Mouse (Mus musculus) left cerebral cortex, adult 2 months (tissue): ENCODE data around the gene Smarcb1. TPM values are rescaled to one million over a fixed set of nuclear protein-coding genes. Genes with fewer than 3 reads are reported as not detected.

Experiments
- DNase-seq, 2 experiments: peaks; one replicate each; pipeline ENCODE4 v3.0.0; 2021 to 2022; ENCODE audit warnings: low spot score in 2 of 2, mixed read lengths in 1 of 2; ENCODE audit errors: extremely low spot score in 1 of 2
- H3K27ac ChIP-seq: fragments of 200-600 bp; 2 replicates; pipeline ENCODE4 v1.8.1; 2022
- H3K4me3 ChIP-seq: fragments of 200-600 bp; 2 replicates; pipeline ENCODE4 v1.8.1; 2022
- CTCF ChIP-seq: fragments of 200-600 bp; IDR thresholded peaks from 2 replicates; pipeline ENCODE4 v1.8.1; 2022; ENCODE audit warnings: antibody characterized with exemption, mild to moderate bottlenecking, moderate library complexity
- intact Hi-C: fragments of 180-260 bp; cut with DNase I; formaldehyde crosslinking; loops from one replicate; pipeline ENCODE4 v1.15.1; 2025
- total RNA-seq, 2 experiments: library from RNA; stranded (reverse); gene quantifications; 2 replicates each; pipeline ENCODE4 v1.2.3; 2021

The Smarcb1 gene
- total RNA-seq, 2 experiments from 2014 or later, result 75.8 to 78.2 TPM

DNA sequence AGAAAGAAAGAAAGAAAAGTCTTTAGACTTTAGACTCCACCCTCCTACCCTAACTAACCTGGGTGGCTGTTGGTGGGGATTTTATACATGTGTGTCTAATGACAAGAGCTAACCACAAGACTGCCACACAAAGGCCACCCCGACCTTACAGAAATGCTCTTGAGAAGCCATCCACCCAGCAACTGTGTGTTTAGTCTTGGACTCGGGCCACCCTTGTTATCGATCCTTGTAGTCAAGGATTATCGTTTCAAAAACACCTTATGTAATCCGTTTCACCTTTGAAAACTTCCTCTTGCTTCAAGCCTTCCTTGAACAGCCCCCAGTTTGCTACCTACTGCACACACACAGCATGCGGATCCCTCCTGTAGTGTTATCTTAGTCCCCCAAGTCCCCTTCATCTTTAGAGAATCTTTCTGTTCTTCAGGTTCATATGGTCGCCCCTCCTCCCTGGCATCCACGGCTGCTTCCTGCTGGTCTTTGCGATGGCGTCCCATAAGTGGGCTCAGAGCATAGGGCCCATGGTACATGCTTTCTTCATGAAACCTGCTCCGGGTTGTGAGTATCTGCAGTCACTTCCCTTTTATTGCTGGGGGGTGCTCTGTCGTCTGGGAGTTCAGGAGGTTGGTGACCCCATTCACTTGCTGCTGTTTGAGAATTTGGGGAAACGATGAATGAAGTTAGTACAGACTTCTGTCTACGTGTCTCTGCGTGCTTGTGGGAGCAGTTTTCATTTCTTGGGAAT is 21.5 kb upstream of the Smarcb1 start, which contains the start of gene Vpreb3:
Gene Vpreb3 (plus strand): TSS at position 322 of the 742 bp plus-strand sequence.
- DNase-seq, result no peak
- no peak within 1 kb of the TSS for H3K4me3 ChIP-seq
- intact Hi-C loops, result no loop called here
- H3K27ac ChIP-seq, result no peak within 1 kb of the TSS
- no peak for TF ChIP-seq CTCF

DNA sequence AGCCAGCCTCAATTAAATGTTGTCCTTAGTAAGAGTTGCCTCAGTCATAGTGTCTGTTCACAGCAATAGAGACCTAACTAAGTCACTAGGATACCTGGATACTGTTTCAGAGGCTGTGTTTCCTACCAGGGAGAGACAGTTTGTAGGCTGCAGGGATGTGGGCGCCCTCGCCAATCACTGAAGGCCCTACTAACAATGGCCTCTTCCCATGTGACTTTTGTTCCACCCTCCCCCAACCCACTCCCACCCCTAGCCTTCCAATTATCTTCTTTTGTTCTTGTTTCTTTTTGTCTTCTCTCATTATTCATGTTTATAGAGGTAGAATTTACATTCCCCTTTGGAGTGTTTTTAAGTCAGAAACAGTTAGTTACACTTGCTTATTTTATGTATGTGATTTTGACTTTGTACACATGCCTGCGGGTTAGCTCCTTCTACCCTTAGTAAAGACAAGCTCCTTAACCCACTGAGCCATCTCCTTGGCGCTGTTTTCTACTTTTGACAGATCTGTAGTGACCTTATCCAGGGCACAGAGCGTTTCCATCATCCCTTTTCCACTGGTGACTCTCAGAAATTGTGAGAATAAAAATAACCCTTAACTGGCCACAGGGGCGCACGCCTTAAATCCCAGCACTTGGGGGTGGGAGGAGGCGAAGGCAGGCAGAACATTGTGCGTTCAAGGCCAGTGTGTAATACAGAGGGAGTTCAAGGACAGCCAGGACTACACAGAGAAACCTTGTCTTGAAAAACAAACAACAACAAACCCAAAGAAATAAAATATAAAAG is 19.8 kb upstream of the Smarcb1 start:
- H3K4me3 ChIP-seq, result no peak overlapping the region
- TF ChIP-seq CTCF, result no peak
- no peak for DNase-seq
- no peak overlapping the region for H3K27ac ChIP-seq
- intact Hi-C loops, result no loop called here

DNA sequence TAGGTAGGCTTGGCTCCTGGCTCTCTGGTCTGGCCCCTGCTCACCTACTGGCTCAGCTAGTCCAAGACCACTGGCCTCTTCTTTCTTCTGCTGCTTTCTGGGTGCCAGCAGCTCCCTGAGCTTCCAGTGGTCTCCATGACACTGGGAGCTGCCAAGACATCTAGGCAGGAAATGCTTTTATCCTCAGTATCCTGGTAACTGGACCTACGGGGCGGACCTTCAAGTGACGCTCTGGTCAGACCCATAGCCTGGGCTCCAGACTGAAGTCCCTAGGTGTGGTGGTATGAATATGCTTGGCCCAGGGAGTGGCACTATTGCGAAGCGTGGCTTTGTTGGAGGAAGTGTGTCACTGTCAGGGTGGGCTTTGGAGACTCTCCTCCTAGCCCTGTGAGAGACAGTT is 19.1 kb upstream of the Smarcb1 start, which contains the start of gene Gm867:
Gene Gm867 (minus strand): TSS at position 153 of the 400 bp plus-strand sequence.
- no peak for TF ChIP-seq CTCF
- Histone ChIP-seq H3K4me3 (no peak within 1 kb of the TSS), H3K27ac (no peak within 1 kb of the TSS)
- intact Hi-C loops, result no loop called here
- DNase-seq, result no peak

DNA sequence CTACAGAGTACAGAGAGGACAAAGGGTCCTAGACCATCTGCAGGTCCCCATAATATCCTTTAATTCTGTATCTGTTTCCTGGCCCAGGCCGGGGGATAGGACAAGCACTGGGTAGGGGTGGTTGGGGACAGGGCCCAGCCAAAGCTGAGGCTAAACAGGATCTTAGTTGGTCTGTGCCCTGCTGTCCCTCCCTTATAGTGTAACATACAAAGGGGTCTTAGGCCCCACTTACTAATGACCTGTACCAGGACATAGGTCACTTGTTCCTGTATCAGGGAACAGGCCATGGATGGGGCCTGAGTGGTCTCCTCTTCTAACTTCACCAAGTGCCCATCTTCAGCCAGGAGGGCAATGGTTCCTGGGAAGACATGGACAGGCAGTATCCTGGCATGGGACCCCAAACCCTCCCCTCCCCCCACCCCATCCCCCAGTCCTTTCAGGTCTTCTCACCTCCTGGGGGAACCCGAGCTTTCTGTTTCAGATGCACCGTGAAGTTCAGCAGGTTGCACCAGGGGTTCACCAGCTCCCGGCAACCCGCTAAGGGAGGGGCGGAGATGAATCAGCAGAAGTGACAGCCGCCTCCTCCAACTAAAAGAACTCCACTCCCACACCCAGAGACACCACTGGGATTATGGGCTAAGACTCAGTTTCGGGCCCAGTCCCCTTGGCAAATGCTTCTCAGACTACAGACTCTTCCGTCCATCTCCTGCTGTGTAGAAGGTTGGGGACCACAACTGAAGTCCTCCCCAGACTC is 18.2 kb upstream of the Smarcb1 start:
- no peak for TF ChIP-seq CTCF
- intact Hi-C loops, result loop anchor here (5.0 kb wide), 1 partner anchor 42 kb away; no protein-coding TSS in a partner anchor
- no peak overlapping the region for H3K4me3 ChIP-seq
- no peak overlapping the region for H3K27ac ChIP-seq
- DNase-seq, result peak in 1 of 2 experiments; percentile 39

DNA sequence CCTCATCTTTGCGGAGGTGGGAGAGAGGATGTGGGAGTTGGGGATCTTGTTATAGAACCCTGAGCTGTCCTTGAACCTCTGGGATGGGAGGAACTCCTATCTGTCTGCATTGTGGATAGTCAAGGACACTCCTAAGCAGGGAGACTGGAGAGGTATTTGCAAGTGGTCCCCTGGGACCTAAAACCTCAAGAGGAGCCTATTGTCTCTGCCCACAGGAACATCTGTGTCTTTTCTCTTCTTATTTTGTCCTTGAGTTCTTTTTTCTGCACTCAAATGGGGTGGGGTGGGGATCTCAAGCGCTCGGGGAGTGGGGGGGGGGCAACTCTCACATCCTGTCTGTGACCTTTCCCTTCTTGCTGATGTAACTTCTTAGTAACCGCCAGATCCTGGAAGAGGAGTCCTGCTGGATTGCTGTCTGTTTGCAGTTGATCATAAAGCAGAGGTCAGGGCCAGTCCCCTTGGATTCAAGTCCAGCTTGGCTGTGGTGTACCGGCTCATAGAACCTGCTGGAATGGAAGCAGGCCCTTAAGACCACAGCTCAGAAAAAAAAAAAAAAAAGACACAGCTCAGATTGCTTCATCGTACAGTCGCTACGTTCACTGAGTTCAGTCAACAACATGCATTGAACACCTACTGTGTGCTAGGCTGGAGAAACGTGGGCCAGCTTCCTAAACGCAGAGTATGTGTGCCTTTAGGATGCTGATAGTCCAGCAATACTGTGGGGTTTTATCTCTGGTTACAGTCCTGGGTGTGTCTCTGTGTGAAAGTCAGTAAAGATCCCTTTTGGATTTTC is 16.6 kb upstream of the Smarcb1 start:
- H3K4me3 ChIP-seq, result peak overlapping the region; percentile 21; the same call in 1 of the 2 replicates
- DNase-seq, result no peak
- intact Hi-C loops, result loop anchor here (5.0 kb wide), 1 partner anchor 41 kb away; no protein-coding TSS in a partner anchor
- no peak for TF ChIP-seq CTCF
- H3K27ac ChIP-seq, result no peak overlapping the region

DNA sequence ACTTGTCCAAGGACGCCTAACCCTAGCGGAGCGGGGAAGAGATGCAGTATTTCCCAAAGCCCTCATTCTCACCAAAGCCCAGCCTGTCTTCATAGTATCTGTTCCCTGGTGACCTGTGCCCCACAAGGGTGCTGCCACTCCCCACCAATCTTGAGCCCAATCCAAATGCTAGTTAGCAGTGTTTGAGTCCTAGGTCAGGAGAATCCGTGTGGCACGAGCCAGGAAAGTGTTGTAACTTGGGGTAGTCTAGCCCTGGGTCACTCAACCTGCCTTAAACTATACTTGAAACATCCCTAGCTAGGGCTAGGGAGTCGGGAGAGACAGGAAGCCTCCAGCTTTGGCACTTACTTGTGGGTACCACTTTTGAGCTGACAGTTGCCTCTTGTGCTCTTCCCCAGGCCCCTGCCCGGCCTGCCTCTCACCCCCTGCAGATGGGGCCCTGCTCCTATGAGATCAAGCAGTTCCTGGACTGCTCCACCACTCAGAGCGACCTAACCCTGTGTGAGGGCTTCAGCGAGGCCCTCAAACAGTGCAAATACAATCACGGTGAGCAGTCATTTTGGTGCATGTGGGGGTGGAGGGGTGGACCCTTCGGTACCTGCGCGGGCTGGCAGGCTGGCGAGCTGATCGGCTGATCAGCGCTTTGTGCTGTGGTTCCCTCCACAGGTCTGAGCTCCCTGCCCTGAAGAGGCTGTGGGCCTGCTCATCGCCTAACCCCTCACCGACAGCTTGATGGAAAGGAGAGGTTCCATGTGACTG is 15.7 kb upstream of the Smarcb1 start:
- no peak for TF ChIP-seq CTCF
- intact Hi-C loops, result loop anchor here (5.0 kb wide), 1 partner anchor 40 kb away; no protein-coding TSS in a partner anchor
- H3K4me3 ChIP-seq, result peak overlapping the region; percentile 69
- peak overlapping the region; percentile 95 for H3K27ac ChIP-seq
- DNase-seq, result no peak

DNA sequence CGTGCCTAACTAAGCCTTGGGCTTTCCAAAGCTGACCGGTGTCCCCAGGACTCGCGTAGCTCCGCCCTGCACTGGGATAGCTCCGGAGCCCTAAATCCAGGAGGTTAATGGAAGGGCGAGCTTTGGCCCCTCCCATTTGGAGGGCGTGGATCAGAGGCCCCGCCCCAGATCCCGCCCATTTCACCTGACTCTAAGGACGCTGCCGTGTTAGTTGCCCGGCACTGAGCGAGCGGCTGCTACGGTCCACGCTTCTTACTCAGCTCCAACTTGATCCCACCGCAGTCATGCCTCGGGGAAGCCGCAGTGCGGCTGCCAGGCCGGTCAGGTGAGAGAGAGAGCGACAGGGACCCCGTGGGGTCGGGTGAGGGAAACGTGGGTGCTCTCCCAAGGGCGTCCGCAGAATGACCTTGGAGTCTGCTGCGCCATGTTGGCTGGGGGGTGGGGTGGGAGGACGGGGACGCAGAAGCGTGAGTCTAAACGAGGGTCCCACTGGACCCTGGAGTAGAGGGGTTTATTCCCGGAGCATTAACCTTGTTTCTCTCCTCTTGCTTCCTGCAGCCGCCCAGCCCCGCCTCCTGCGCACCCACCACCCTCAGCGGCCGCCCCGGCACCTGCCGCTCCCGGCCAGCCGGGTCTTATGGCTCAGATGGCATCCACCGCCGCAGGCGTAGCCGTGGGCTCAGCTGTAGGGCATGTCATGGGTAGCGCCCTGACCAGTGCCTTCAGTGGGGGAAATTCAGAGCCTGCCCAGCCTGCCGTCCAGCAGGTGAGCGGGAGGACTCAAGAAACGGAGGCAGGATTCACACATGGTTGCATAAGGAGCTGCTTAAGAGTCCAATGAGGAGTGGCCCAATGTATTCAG is 14.5 kb upstream of the Smarcb1 start, which contains the start of gene Mmp11:
Gene Mmp11 (minus strand): TSS at position 817 of the 862 bp plus-strand sequence.
- no peak for TF ChIP-seq CTCF
- H3K4me3 ChIP-seq, result peak within 1 kb of the TSS; percentile 69
- intact Hi-C loops, result loop anchor here (5.0 kb wide), 1 partner anchor 39 kb away; no protein-coding TSS in a partner anchor
- DNase-seq, result peak; percentile 73 to 77
- H3K27ac ChIP-seq, result peak within 1 kb of the TSS; percentile 95

DNA sequence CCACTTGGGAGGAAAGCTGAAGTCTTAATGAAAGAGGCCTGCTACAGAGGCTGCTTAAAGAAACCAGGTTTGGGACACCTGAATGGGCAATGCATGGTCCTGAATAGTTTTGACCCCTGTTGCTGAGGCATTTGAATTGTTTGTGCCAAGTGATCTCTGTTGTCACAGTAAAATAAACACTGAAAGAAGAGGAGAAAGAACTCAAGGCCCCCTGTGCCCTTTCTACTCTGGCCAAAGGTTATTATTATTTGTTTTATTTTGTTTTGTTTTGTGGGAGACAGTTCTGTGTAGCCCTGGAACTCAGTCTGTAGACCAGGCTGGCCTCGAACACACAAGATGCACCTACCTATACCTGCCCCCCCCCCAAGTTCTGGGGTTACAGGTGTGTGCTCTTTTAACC is 13.6 kb upstream of the Smarcb1 start:
- Histone ChIP-seq H3K4me3 (no peak overlapping the region), H3K27ac (no peak overlapping the region)
- intact Hi-C loops, result loop anchor here (5.0 kb wide), 1 partner anchor 38 kb away; no protein-coding TSS in a partner anchor
- no peak for TF ChIP-seq CTCF
- DNase-seq, result no peak

DNA sequence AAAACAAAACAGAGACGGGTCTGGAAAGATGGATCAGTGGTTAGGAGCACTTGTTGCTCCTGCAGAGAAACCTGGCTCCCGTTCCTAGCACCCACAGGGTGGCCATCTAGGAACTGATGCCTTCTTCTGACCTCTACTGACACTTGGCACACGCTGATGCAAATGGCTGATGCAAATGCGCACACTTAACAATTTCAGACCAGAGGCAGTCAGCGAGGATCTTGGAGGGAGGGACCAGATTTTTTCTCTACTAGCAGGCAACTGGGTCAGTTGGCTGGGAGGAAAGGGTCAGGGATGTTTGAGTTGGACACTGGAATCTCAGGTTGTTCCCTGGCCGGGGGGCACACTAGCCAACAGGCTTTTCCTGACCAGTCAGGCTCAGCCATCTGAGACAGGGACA is 11.5 kb upstream of the Smarcb1 start, which contains the start of gene Chchd10:
Gene Chchd10 (plus strand): TSS at position 240 of the 400 bp plus-strand sequence.
- Histone ChIP-seq H3K27ac (no peak within 1 kb of the TSS), H3K4me3 (peak within 1 kb of the TSS; percentile 59)
- no peak for DNase-seq
- no peak for TF ChIP-seq CTCF
- intact Hi-C loops, result no loop called here
